Mouse (Mus musculus): ENCODE results near the gene Zcchc17.

Zcchc17 gene

GRCm38 (mm10) chr4:130359486-130360237, at the start of gene Zcchc17, which contains the start of gene Snrnp40:
Zcchc17 (minus strand) TSS chr4:130359943.
Snrnp40 (plus strand) TSS chr4:130360132.
- peak; percentile 94 for DNase-seq (ENCODE audit: extremely low read depth, low read depth, low spot score)

GRCm38 (mm10) chr4:130391265-130391664, 31.5 kb upstream of the Zcchc17 start:
- DNase-seq (ENCODE audit: extremely low read depth, low read depth, low spot score) = no peak

GRCm38 (mm10) chr4:130389927-130390326, 30.2 kb upstream of the Zcchc17 start:
- DNase-seq (ENCODE audit: extremely low read depth, low read depth, low spot score) = no peak

- DNase-seq (ENCODE audit: extremely low read depth, low read depth, low spot score) = no peak
These were observed 29.8 kb upstream of the Zcchc17 start for GRCm38 (mm10) chr4:130389496-130389895.

GRCm38 (mm10) chr4:130387256-130387655, 27.5 kb upstream of the Zcchc17 start:
- DNase-seq (ENCODE audit: extremely low read depth, low read depth, low spot score) = no peak

GRCm38 (mm10) chr4:130380418-130380817, 20.7 kb upstream of the Zcchc17 start:
- no peak for DNase-seq (ENCODE audit: extremely low read depth, low read depth, low spot score)

GRCm38 (mm10) chr4:130379181-130379580, 19.4 kb upstream of the Zcchc17 start:
- DNase-seq (ENCODE audit: extremely low read depth, low read depth, low spot score) = no peak

GRCm38 (mm10) chr4:130377500-130377899, 17.8 kb upstream of the Zcchc17 start:
- DNase-seq (ENCODE audit: extremely low read depth, low read depth, low spot score) = no peak

GRCm38 (mm10) chr4:130376675-130377074, 16.9 kb upstream of the Zcchc17 start:
- no peak for DNase-seq (ENCODE audit: extremely low read depth, low read depth, low spot score)

- DNase-seq (ENCODE audit: extremely low read depth, low read depth, low spot score) = no peak
These were observed 471 bp upstream of the Zcchc17 start for GRCm38 (mm10) chr4:130360238-130360590.

GRCm38 (mm10) chr4:130357946-130358345, 1.8 kb downstream of the Zcchc17 start:
- no peak for DNase-seq (ENCODE audit: extremely low read depth, low read depth, low spot score)

- no peak for DNase-seq (ENCODE audit: extremely low read depth, low read depth, low spot score)
These were observed 7.2 kb downstream of the Zcchc17 start for GRCm38 (mm10) chr4:130352588-130352987.

GRCm38 (mm10) chr4:130350690-130351422, 8.9 kb downstream of the Zcchc17 start:
- no peak for DNase-seq (ENCODE audit: extremely low read depth, low read depth, low spot score)

- no peak for DNase-seq (ENCODE audit: extremely low read depth, low read depth, low spot score)
These were observed 10.1 kb downstream of the Zcchc17 start for GRCm38 (mm10) chr4:130349666-130350065.

- no peak for DNase-seq (ENCODE audit: extremely low read depth, low read depth, low spot score)
These were observed 18.1 kb downstream of the Zcchc17 start for GRCm38 (mm10) chr4:130341691-130342090.

GRCm38 (mm10) chr4:130335867-130336266, 23.9 kb downstream of the Zcchc17 start:
- DNase-seq (ENCODE audit: extremely low read depth, low read depth, low spot score) = no peak

GRCm38 (mm10) chr4:130327366-130327765, 32.4 kb downstream of the Zcchc17 start:
- DNase-seq (ENCODE audit: extremely low read depth, low read depth, low spot score) = no peak

- DNase-seq (ENCODE audit: extremely low read depth, low read depth, low spot score) = no peak
These were observed 34.3 kb downstream of the Zcchc17 start for GRCm38 (mm10) chr4:130325446-130325845.

GRCm38 (mm10) chr4:130323607-130324006, 36.1 kb downstream of the Zcchc17 start:
- DNase-seq (ENCODE audit: extremely low read depth, low read depth, low spot score) = no peak

GRCm38 (mm10) chr4:130323165-130323564, 36.6 kb downstream of the Zcchc17 start:
- no peak for DNase-seq (ENCODE audit: extremely low read depth, low read depth, low spot score)

- DNase-seq (ENCODE audit: extremely low read depth, low read depth, low spot score) = no peak
These were observed 37.2 kb downstream of the Zcchc17 start for GRCm38 (mm10) chr4:130322567-130322966.

GRCm38 (mm10) chr4:130321640-130322039, 38.1 kb downstream of the Zcchc17 start:
- DNase-seq (ENCODE audit: extremely low read depth, low read depth, low spot score) = no peak
